Comparison of ENCODE assay signal across 8 mouse cellular contexts in the genomic region with DNA sequence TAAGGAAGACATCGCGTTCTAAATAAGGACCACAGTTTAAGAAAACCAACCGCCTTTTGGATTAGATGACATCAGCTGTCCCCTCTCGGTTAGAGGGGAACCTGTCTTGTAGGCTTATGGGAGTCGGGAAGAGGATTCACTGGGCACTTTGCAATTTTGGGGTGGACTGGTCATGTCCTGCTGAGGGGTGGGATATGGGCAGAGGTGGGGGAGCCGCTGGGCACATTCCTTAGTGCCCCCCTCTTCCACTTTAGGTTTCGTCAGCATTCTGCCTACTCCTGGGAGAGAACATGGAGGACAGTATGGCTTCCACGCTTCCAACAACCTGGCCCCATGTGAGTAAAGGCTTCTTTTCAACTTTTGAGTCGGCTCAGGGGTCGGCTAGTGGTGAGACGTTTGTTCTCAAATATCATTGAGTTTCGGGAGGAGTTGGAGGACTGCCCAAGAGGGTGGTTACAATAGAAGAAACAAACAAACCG. TPM values are rescaled to one million over a fixed set of nuclear protein-coding genes. Genes with fewer than 3 reads are reported as not detected.
DNase-seq lines count a peak whose midpoint lies in the region; ATAC-seq and TF ChIP-seq lines count a peak whose summit lies in the region.

No protein-coding gene starts in this region.

- no peak for TF ChIP-seq EP300 in MEL (IDR thresholded peaks at IDR 0.05; ENCODE audit: low read depth in 1 of 2, low read length in 2 of 2)

- no peaks in the 10 kb centered on the region for H3K4me1 ChIP-seq in heart, embryonic 11.5 days (ENCODE audit: control insufficient read depth, insufficient read depth, low read length)
- 0 out of 4 replicates have a peak, but pooled peaks cover 0 to 2% of the 10 kb centered on the region in 2 experiments for H3K4me1 ChIP-seq in MEL (ENCODE audit: control insufficient read depth in 1 of 2, insufficient read depth in 2 of 2, low read length in 2 of 2)
- no peaks in the 10 kb centered on the region for H3K4me1 ChIP-seq in embryonic fibroblast, embryonic 13.5 days (ENCODE audit: control insufficient read depth, insufficient read depth, low read length)
- no peaks in the 10 kb centered on the region for H3K4me1 ChIP-seq in hindbrain, embryonic 14.5 days (replicated peaks; ENCODE audit: control insufficient read depth, insufficient read depth, low read length)
- peaks cover 2% of the 10 kb centered on the region; the same call in 1 of the 2 replicates for H3K4me1 ChIP-seq in liver, adult 2 months (ENCODE audit: control insufficient read depth, insufficient read depth, low read length)
- no peaks in the 10 kb centered on the region for H3K4me1 ChIP-seq in midbrain, postnatal 0 days (ENCODE audit: insufficient read depth, low read length)

- peak overlapping the region; percentile 62; the same call in 1 of the 2 replicates for H3K27ac ChIP-seq in heart, embryonic 11.5 days (ENCODE audit: low read depth, low read length)
- peak overlapping the region; percentile 97 for H3K27ac ChIP-seq in MEL (ENCODE audit: control insufficient read depth, low read depth, low read length)
- H3K27ac ChIP-seq in embryonic fibroblast, embryonic 13.5 days (ENCODE audit: insufficient read depth, low read length), result peak overlapping the region; percentile 60
- peak overlapping the region; percentile 1; the same call in 1 of the 2 replicates for H3K27ac ChIP-seq in hindbrain, embryonic 14.5 days
- peak overlapping the region; percentile 94 for H3K27ac ChIP-seq in liver, adult 2 months (replicated peaks; ENCODE audit: insufficient read depth, low read depth, low read length)
- H3K27ac ChIP-seq in midbrain, postnatal 0 days (ENCODE audit: low read depth, low read length), result peak overlapping the region; percentile 57; the same call in 1 of the 2 replicates

- H3K4me3 ChIP-seq in heart, embryonic 11.5 days (ENCODE audit: low read depth, low read length), result peak overlapping the region; percentile 75
- H3K4me3 ChIP-seq in MEL (ENCODE audit: control insufficient read depth in 1 of 2, insufficient read depth in 1 of 2, low read depth in 2 of 2, low read length in 2 of 2), result peak overlapping the region; percentile 68 to 95
- H3K4me3 ChIP-seq in embryonic fibroblast, embryonic 13.5 days (ENCODE audit: insufficient read depth, low read length), result peak overlapping the region; percentile 64
- peak overlapping the region; percentile 49 for H3K4me3 ChIP-seq in hindbrain, embryonic 14.5 days (replicated peaks; ENCODE audit: low read length)
- peak overlapping the region; percentile 73 for H3K4me3 ChIP-seq in liver, adult 2 months (ENCODE audit: insufficient read depth, low read depth, low read length)
- peak overlapping the region; percentile 62 for H3K4me3 ChIP-seq in midbrain, postnatal 0 days (ENCODE audit: low read depth, low read length)

- ATAC-seq in heart, embryonic 11.5 days (replicated peaks; ENCODE audit: insufficient number of reproducible peaks, low FRiP score, low TSS enrichment), result peak; percentile 31; the same call in 1 of the 2 replicates
- peak; percentile 56 for ATAC-seq in hindbrain, embryonic 14.5 days (ENCODE audit: low FRiP score)
- peak; percentile 57 for ATAC-seq in midbrain, postnatal 0 days (ENCODE audit: low FRiP score)

- H3K36me3 ChIP-seq in heart, embryonic 11.5 days (ENCODE audit: control insufficient read depth, insufficient read depth, low read length), result peaks cover 33% of the 10 kb centered on the region
- H3K36me3 ChIP-seq in MEL (ENCODE audit: control insufficient read depth in 1 of 2, insufficient read depth in 2 of 2, low read length in 2 of 2), result peaks cover 8 to 17% of the 10 kb centered on the region in 2 experiments
- H3K36me3 ChIP-seq in hindbrain, embryonic 14.5 days (replicated peaks; ENCODE audit: control insufficient read depth, insufficient read depth), result peaks cover 41% of the 10 kb centered on the region
- peaks cover 38% of the 10 kb centered on the region for H3K36me3 ChIP-seq in liver, adult 2 months (ENCODE audit: control insufficient read depth, insufficient read depth, low read length)
- H3K36me3 ChIP-seq in midbrain, postnatal 0 days (ENCODE audit: insufficient read depth, low read length), result peaks cover 9% of the 10 kb centered on the region; the same call in 1 of the 2 replicates

- no peaks in the 10 kb centered on the region for H3K27me3 ChIP-seq in heart, embryonic 11.5 days (ENCODE audit: control insufficient read depth, insufficient read depth, low read length)
- no peaks in the 10 kb centered on the region for H3K27me3 ChIP-seq in MEL (ENCODE audit: control insufficient read depth in 1 of 2, insufficient read depth in 2 of 2, low read length in 2 of 2)
- H3K27me3 ChIP-seq in hindbrain, embryonic 14.5 days (ENCODE audit: control insufficient read depth, insufficient read depth, low read length), result no peaks in the 10 kb centered on the region
- no peaks in the 10 kb centered on the region for H3K27me3 ChIP-seq in liver, adult 2 months (ENCODE audit: control insufficient read depth, insufficient read depth, low read length)
- no peaks in the 10 kb centered on the region for H3K27me3 ChIP-seq in midbrain, postnatal 0 days (ENCODE audit: insufficient read depth, low read length)

- no peak for DNase-seq in heart, adult 9 months (ENCODE audit: low spot score in 2 of 2)
- DNase-seq in MEL (ENCODE audit: low read depth, low spot score), result no peak
- DNase-seq in hindbrain, embryonic 14.5 days (ENCODE audit: low spot score), result peak; percentile 37
- peak; percentile 64 for DNase-seq in liver, adult 2 months (ENCODE audit: extremely low read depth, low read depth, low spot score)
- DNase-seq in midbrain, postnatal 0 days (ENCODE audit: low spot score), result no peak
- no peak for DNase-seq in retina, embryonic 14.5 days (ENCODE audit: low spot score)

- no peak for TF ChIP-seq CTCF in MEL (IDR thresholded peaks at IDR 0.05 in 2 of 3, conservative IDR thresholded peaks at IDR 0.05 in 1 of 3; ENCODE audit: control insufficient read depth in 1 of 3, insufficient read depth in 1 of 3, low read depth in 2 of 3, low read length in 3 of 3, poor library complexity in 1 of 3, severe bottlenecking in 1 of 3)
- no peak for TF ChIP-seq CTCF in embryonic fibroblast, embryonic 13.5 days (IDR thresholded peaks at IDR 0.05; ENCODE audit: borderline replicate concordance, insufficient read depth, low read length)
- no peak for TF ChIP-seq CTCF in liver, adult 2 months (IDR thresholded peaks at IDR 0.05; ENCODE audit: low read depth, low read length)
- no peak for TF ChIP-seq CTCF in midbrain, postnatal 0 days (IDR thresholded peaks at IDR 0.05)

- 39% methylated on average over 13 of the region's 13 CpGs for WGBS in heart, embryonic 11.5 days (ENCODE audit: insufficient replicate concordance)
- 47% methylated on average over 13 of the region's 13 CpGs for WGBS in hindbrain, embryonic 14.5 days
- WGBS in liver, adult 2 months, result 4% methylated on average over 13 of the region's 13 CpGs
- 42% methylated on average over 13 of the region's 13 CpGs for WGBS in midbrain, postnatal 0 days

- peak overlapping the region; percentile 88 for H3K9ac ChIP-seq in heart, embryonic 11.5 days (ENCODE audit: low read depth, low read length)
- H3K9ac ChIP-seq in MEL (ENCODE audit: control insufficient read depth, low read depth, low read length, poor library complexity, severe bottlenecking), result peak overlapping the region; percentile 93
- peak overlapping the region; percentile 57 for H3K9ac ChIP-seq in hindbrain, embryonic 14.5 days
- peak overlapping the region; percentile 88 for H3K9ac ChIP-seq in liver, adult 2 months (ENCODE audit: low read depth, low read length)
- H3K9ac ChIP-seq in midbrain, postnatal 0 days (replicated peaks; ENCODE audit: low read length, poor library complexity, severe bottlenecking), result peak overlapping the region; percentile 70

- TF ChIP-seq POLR2A in MEL (IDR thresholded peaks at IDR 0.05; ENCODE audit: control insufficient read depth in 1 of 2, insufficient read depth in 1 of 2, low read depth in 1 of 2, low read length in 2 of 2, poor library complexity in 1 of 2), result no peak
- no peak for TF ChIP-seq POLR2A in embryonic fibroblast, embryonic 13.5 days (IDR thresholded peaks at IDR 0.05; ENCODE audit: low read depth, low read length)
- no peak for TF ChIP-seq POLR2A in liver, adult 2 months (IDR thresholded peaks at IDR 0.05; ENCODE audit: extremely low read depth, insufficient read depth, low read length)

- peaks cover 15% of the 10 kb centered on the region for H3K79me2 ChIP-seq in MEL (ENCODE audit: control insufficient read depth, insufficient read depth, low read length, poor library complexity)
- H3K79me2 ChIP-seq in liver, adult 2 months (ENCODE audit: control insufficient read depth, insufficient read depth, low read length), result peaks cover 4% of the 10 kb centered on the region; the same call in 1 of the 2 replicates

- peak overlapping the region; percentile 74 for H3K4me2 ChIP-seq in heart, embryonic 11.5 days
- H3K4me2 ChIP-seq in hindbrain, embryonic 14.5 days (replicated peaks), result peak overlapping the region; percentile 62
- H3K4me2 ChIP-seq in midbrain, postnatal 0 days (ENCODE audit: low read depth, low read length, poor library complexity, severe bottlenecking), result peak overlapping the region; percentile 57

- peaks cover 29% of the 10 kb centered on the region for H3K9me3 ChIP-seq in heart, embryonic 11.5 days (replicated peaks; ENCODE audit: control insufficient read depth, low read length)
- H3K9me3 ChIP-seq in MEL (replicated peaks; ENCODE audit: insufficient read depth, low read length), result no peaks in the 10 kb centered on the region
- peaks cover 48% of the 10 kb centered on the region for H3K9me3 ChIP-seq in hindbrain, embryonic 14.5 days (ENCODE audit: control insufficient read depth, low read length)
- peaks cover 17% of the 10 kb centered on the region for H3K9me3 ChIP-seq in midbrain, postnatal 0 days (ENCODE audit: low read length)

- TF ChIP-seq RAD21 in MEL (IDR thresholded peaks at IDR 0.05; ENCODE audit: low read depth, low read length), result no peak

RNA-seq across cellular contexts. Expression of gene Zfp110, which starts 0.7 kb away (rescaled TPM):
- polyA plus RNA-seq in heart, embryonic 11.5 days (2014; fragmentation: Nextera tagmentation; extraction: Ambion mirVana), result 21.6 and 25.6 TPM in 2 replicates
- 27.5 and 28.2 TPM in 2 replicates for total RNA-seq in MEL (2012; rRNA removed)
- 10 to 100 TPM; 17.0 to 86.6 TPM for polyA plus RNA-seq in MEL (2012; ENCODE audit: insufficient read depth in 1 of 2, insufficient read length in 2 of 2, low read depth in 1 of 2, low replicate concordance in 2 of 2, missing spikeins in 1 of 2)
- polyA plus RNA-seq in embryonic fibroblast, embryonic 13.5 days (2011; ENCODE audit: insufficient read length, low read depth, missing spikeins), result 25.6 and 27.3 TPM in 2 replicates
- 26.9 and 27.7 TPM in 2 replicates for polyA plus RNA-seq in hindbrain, embryonic 14.5 days (2014; fragmentation: Nextera tagmentation; extraction: Ambion mirVana)
- 22.2 and 25.0 TPM in 2 replicates for total RNA-seq in liver, adult 2 months (2014; rRNA removed)
- 6.1 and 9.7 TPM in 2 replicates for polyA plus RNA-seq in liver, adult 2 months (2012; rRNA removed)
- 11.8 and 18.4 TPM in 2 replicates for total RNA-seq in midbrain, postnatal 0 days (2014; rRNA removed)
- 18.1 and 19.4 TPM in 2 replicates for polyA plus RNA-seq in midbrain, postnatal 0 days (2015; fragmentation: Nextera tagmentation; extraction: Ambion mirVana)

RNA-seq across cellular contexts. Expression of gene Zfp329, which starts 16.6 kb away (rescaled TPM):
- polyA plus RNA-seq in heart, embryonic 11.5 days (2014; fragmentation: Nextera tagmentation; extraction: Ambion mirVana), result 12.4 and 13.4 TPM in 2 replicates
- total RNA-seq in MEL (2012; rRNA removed), result 2.8 and 3.2 TPM in 2 replicates
- polyA plus RNA-seq in MEL (2012; ENCODE audit: insufficient read depth in 1 of 2, insufficient read length in 2 of 2, low read depth in 1 of 2, low replicate concordance in 2 of 2, missing spikeins in 1 of 2), result 1 to 10 TPM in 1 of 2 experiments, not detected in 1; 3.4 TPM
- polyA plus RNA-seq in embryonic fibroblast, embryonic 13.5 days (2011; ENCODE audit: insufficient read length, low read depth, missing spikeins), result 9.0 and 12.2 TPM in 2 replicates
- 30.8 and 31.5 TPM in 2 replicates for polyA plus RNA-seq in hindbrain, embryonic 14.5 days (2014; fragmentation: Nextera tagmentation; extraction: Ambion mirVana)
- total RNA-seq in liver, adult 2 months (2014; rRNA removed), result 1.8 and 2.0 TPM in 2 replicates
- 0.29 and 0.50 TPM in 2 replicates for polyA plus RNA-seq in liver, adult 2 months (2012; rRNA removed)
- total RNA-seq in midbrain, postnatal 0 days (2014; rRNA removed), result 16.6 and 18.6 TPM in 2 replicates
- polyA plus RNA-seq in midbrain, postnatal 0 days (2015; fragmentation: Nextera tagmentation; extraction: Ambion mirVana), result 16.1 and 22.3 TPM in 2 replicates

RNA-seq across cellular contexts. Expression of gene Zscan18, which starts 31.8 kb away (rescaled TPM):
- polyA plus RNA-seq in heart, embryonic 11.5 days (2014; fragmentation: Nextera tagmentation; extraction: Ambion mirVana), result 8.5 and 9.1 TPM in 2 replicates
- total RNA-seq in MEL (2012; rRNA removed), result not detected in 2 replicates
- polyA plus RNA-seq in MEL (2012; ENCODE audit: insufficient read depth in 1 of 2, insufficient read length in 2 of 2, low read depth in 1 of 2, low replicate concordance in 2 of 2, missing spikeins in 1 of 2), result under 1 TPM in 1 of 2 experiments, not detected in 1; 0.04 TPM
- polyA plus RNA-seq in embryonic fibroblast, embryonic 13.5 days (2011; ENCODE audit: insufficient read length, low read depth, missing spikeins), result 1.5 and 1.9 TPM in 2 replicates
- 27.7 and 31.0 TPM in 2 replicates for polyA plus RNA-seq in hindbrain, embryonic 14.5 days (2014; fragmentation: Nextera tagmentation; extraction: Ambion mirVana)
- 0.27 TPM in 1 of 2 replicates, not detected in the other for total RNA-seq in liver, adult 2 months (2014; rRNA removed)
- polyA plus RNA-seq in liver, adult 2 months (2012; rRNA removed), result 0.05 TPM in 1 of 2 replicates, not detected in the other
- total RNA-seq in midbrain, postnatal 0 days (2014; rRNA removed), result 19.2 and 34.3 TPM in 2 replicates
- 25.5 and 27.0 TPM in 2 replicates for polyA plus RNA-seq in midbrain, postnatal 0 days (2015; fragmentation: Nextera tagmentation; extraction: Ambion mirVana)

RNA-seq across cellular contexts. Expression of gene Zfp128, which starts 45.7 kb away (rescaled TPM):
- 2.8 and 3.6 TPM in 2 replicates for polyA plus RNA-seq in heart, embryonic 11.5 days (2014; fragmentation: Nextera tagmentation; extraction: Ambion mirVana)
- 1.1 TPM in 2 replicates for total RNA-seq in MEL (2012; rRNA removed)
- polyA plus RNA-seq in MEL (2012; ENCODE audit: insufficient read depth in 1 of 2, insufficient read length in 2 of 2, low read depth in 1 of 2, low replicate concordance in 2 of 2, missing spikeins in 1 of 2), result 1 to 10 TPM in 1 of 2 experiments, not detected in 1; 1.5 TPM
- polyA plus RNA-seq in embryonic fibroblast, embryonic 13.5 days (2011; ENCODE audit: insufficient read length, low read depth, missing spikeins), result 2.9 and 3.4 TPM in 2 replicates
- 7.8 and 9.1 TPM in 2 replicates for polyA plus RNA-seq in hindbrain, embryonic 14.5 days (2014; fragmentation: Nextera tagmentation; extraction: Ambion mirVana)
- total RNA-seq in liver, adult 2 months (2014; rRNA removed), result 1.7 and 2.1 TPM in 2 replicates
- polyA plus RNA-seq in liver, adult 2 months (2012; rRNA removed), result 0.46 and 0.58 TPM in 2 replicates
- total RNA-seq in midbrain, postnatal 0 days (2014; rRNA removed), result 16.6 and 17.9 TPM in 2 replicates
- 2.0 and 3.0 TPM in 2 replicates for polyA plus RNA-seq in midbrain, postnatal 0 days (2015; fragmentation: Nextera tagmentation; extraction: Ambion mirVana)

Comparison
In these comparisons a context has a peak if more than half of its experiments do, and no peak if none do; other contexts are left out.
1. H3K27ac ChIP-seq: peak in every context shown above with its lines; median percentile 97 in MEL; 94 in liver, adult 2 months; 62 in heart, embryonic 11.5 days; 60 in embryonic fibroblast, embryonic 13.5 days; 57 in midbrain, postnatal 0 days; 1 in hindbrain, embryonic 14.5 days.
2. DNase-seq: peak in hindbrain, embryonic 14.5 days (single experiment) and liver, adult 2 months (single experiment); none in heart, adult 9 months (0 of 2), MEL (single experiment), midbrain, postnatal 0 days (single experiment) and retina, embryonic 14.5 days (single experiment).
3. Peak in every context shown above with its lines, with median percentiles within 50 percentile points of each other: ATAC-seq, H3K4me2 ChIP-seq, H3K4me3 ChIP-seq and H3K9ac ChIP-seq.